Mouse (Mus musculus): ENCODE measurements around the gene Amotl2. TPM values are rescaled to one million over a fixed set of nuclear protein-coding genes. Genes with fewer than 3 reads are reported as not detected.

Amotl2 gene
- polyA plus RNA-seq, 1 experiment: 10.7 TPM

GRCm38 (mm10) chr9:102710520-102710919, 6.0 kb upstream of the Amotl2 start:
- H3K27ac ChIP-seq (ENCODE audit: insufficient read depth, low read length): no peak overlapping the region
- H3K27me3 ChIP-seq (ENCODE audit: control insufficient read depth, insufficient read depth, low read length): no peaks in the 10 kb centered on the region
- no peak for DNase-seq (ENCODE audit: low read depth in 1 of 2, low spot score in 2 of 2)
- 91% methylated on average over 5 of the region's 5 CpGs for WGBS
- no peak overlapping the region for H3K4me3 ChIP-seq (ENCODE audit: extremely low read depth, insufficient read depth, insufficient read length)
- no peaks in the 10 kb centered on the region for H3K36me3 ChIP-seq (ENCODE audit: control insufficient read depth, insufficient read depth, low read length)
- no peaks in the 10 kb centered on the region for H3K4me1 ChIP-seq (ENCODE audit: control insufficient read depth, insufficient read depth, insufficient read length)
- no peak for TF ChIP-seq CTCF (IDR thresholded peaks at IDR 0.05; ENCODE audit: extremely low read depth, insufficient read depth, insufficient read length, insufficient replicate concordance)

GRCm38 (mm10) chr9:102713797-102714196, 2.7 kb upstream of the Amotl2 start:
- H3K4me1 ChIP-seq (ENCODE audit: control insufficient read depth, insufficient read depth, insufficient read length): no peaks in the 10 kb centered on the region
- WGBS: 55% methylated on average over 2 of the region's 2 CpGs
- DNase-seq (ENCODE audit: low read depth in 1 of 2, low spot score in 2 of 2): no peak

DNA sequence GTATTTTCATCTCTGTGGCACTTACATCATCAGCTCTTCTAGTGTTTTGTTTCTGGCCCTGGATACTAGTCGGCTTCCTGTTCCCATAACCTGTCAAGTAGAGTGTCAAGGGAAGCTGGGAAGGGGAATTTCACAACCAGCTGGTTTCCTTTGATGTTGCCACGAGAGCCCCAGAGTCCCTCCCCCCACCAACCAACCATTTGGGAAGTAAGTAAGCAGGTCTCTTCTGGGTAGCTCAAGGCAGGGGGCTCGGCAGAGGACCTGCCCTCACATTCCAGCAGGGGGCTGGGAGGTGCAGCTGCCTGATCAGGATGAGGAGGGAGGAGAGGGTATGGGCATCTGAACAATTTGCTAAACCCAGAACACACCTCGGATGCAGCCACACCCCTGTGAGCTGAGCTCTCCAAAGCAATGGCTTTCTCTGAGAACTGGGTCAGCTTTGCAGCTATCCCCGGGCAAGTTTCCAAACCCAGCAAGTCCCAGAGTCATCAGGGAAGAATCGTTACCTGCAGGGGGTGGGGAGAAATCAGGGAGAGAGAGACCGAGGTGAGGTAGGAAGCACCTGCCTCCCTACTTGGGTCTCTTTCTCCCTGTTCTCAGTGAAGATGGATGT, 1.5 kb upstream of the Amotl2 start:
- Histone ChIP-seq H3K4me3 (ENCODE audit: extremely low read depth, insufficient read depth, insufficient read length) (no peak overlapping the region), H3K4me1 (ENCODE audit: control insufficient read depth, insufficient read depth, insufficient read length) (no peaks in the 10 kb centered on the region), H3K36me3 (ENCODE audit: control insufficient read depth, insufficient read depth, low read length) (no peaks in the 10 kb centered on the region), H3K27ac (ENCODE audit: insufficient read depth, low read length) (no peak overlapping the region), H3K27me3 (ENCODE audit: control insufficient read depth, insufficient read depth, low read length) (peaks cover 4% of the 10 kb centered on the region; the same call in 1 of the 2 replicates)
- 30% methylated on average over 7 of the region's 7 CpGs for WGBS
- DNase-seq (ENCODE audit: low read depth in 1 of 2, low spot score in 2 of 2): no peak
- TF ChIP-seq POLR2A (IDR thresholded peaks at IDR 0.05; ENCODE audit: low read depth, low read length) (no peak), CTCF (IDR thresholded peaks at IDR 0.05; ENCODE audit: extremely low read depth, insufficient read depth, insufficient read length, insufficient replicate concordance) (no peak)

More at GRCm38 (mm10) chr9:102713797-102714196, 2.7 kb upstream of the Amotl2 start:
- Histone ChIP-seq H3K27me3 (ENCODE audit: control insufficient read depth, insufficient read depth, low read length) (peaks cover 4% of the 10 kb centered on the region; the same call in 1 of the 2 replicates), H3K36me3 (ENCODE audit: control insufficient read depth, insufficient read depth, low read length) (no peaks in the 10 kb centered on the region), H3K4me3 (ENCODE audit: extremely low read depth, insufficient read depth, insufficient read length) (no peak overlapping the region), H3K27ac (ENCODE audit: insufficient read depth, low read length) (no peak overlapping the region)
- no peak for TF ChIP-seq POLR2A (IDR thresholded peaks at IDR 0.05; ENCODE audit: low read depth, low read length)
- TF ChIP-seq CTCF (IDR thresholded peaks at IDR 0.05; ENCODE audit: extremely low read depth, insufficient read depth, insufficient read length, insufficient replicate concordance): peak; percentile 27; the same call in 1 of the 2 replicates

- H3K4me1 ChIP-seq (ENCODE audit: control insufficient read depth, insufficient read depth, insufficient read length): no peaks in the 10 kb centered on the region
- no peak for DNase-seq (ENCODE audit: low read depth in 1 of 2, low spot score in 2 of 2)
- WGBS: 87% methylated on average over 2 of the region's 2 CpGs
- peaks cover 4% of the 10 kb centered on the region; the same call in 1 of the 2 replicates for H3K27me3 ChIP-seq (ENCODE audit: control insufficient read depth, insufficient read depth, low read length)
- H3K4me3 ChIP-seq (ENCODE audit: extremely low read depth, insufficient read depth, insufficient read length): no peak overlapping the region
- no peaks in the 10 kb centered on the region for H3K36me3 ChIP-seq (ENCODE audit: control insufficient read depth, insufficient read depth, low read length)
- no peak for TF ChIP-seq CTCF (IDR thresholded peaks at IDR 0.05; ENCODE audit: extremely low read depth, insufficient read depth, insufficient read length, insufficient replicate concordance)
- TF ChIP-seq POLR2A (IDR thresholded peaks at IDR 0.05; ENCODE audit: low read depth, low read length): no peak
- H3K27ac ChIP-seq (ENCODE audit: insufficient read depth, low read length): no peak overlapping the region
Observed at GRCm38 (mm10) chr9:102715506-102715900, 969 bp upstream of the Amotl2 start.

DNA sequence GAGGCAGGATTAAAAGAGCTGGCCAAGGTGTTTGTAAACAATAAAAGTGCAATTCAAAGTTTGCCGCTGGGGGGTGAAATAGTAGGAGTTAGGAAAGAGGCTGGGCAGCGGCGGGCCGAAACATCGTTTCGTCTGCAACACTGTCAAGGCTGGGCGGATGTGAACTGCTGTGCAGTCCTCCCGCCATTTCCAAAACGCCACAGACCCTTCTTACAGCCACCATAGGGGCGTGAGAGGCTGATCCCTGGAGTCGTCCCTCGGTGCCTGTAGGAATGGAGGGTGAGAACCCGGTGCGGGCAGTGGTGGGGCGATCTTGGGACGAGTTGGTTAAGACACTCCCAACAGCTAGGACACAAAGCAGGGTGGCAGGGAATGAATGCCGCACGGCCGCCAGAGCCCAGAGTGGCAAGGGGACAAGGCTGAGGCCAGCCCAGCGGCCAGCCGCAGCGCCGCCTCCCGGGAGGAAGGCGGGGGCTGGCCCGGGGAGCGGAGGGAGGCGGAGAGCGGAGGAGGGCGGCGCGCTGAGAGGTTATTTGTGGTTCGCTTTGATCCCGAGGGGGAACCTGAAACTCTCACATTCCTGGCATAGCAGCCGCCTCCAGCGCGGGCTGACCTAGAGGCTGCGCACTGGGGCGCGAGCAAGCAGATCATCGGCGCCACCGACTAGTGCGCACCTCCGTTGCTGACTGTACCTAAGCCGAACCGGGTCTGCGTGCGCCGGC, 853 bp downstream of the Amotl2 start:
- Histone ChIP-seq H3K4me1 (ENCODE audit: control insufficient read depth, insufficient read depth, insufficient read length) (no peaks in the 10 kb centered on the region), H3K4me3 (ENCODE audit: extremely low read depth, insufficient read depth, insufficient read length) (peak overlapping the region; percentile 50; the same call in 1 of the 2 replicates), H3K27ac (ENCODE audit: insufficient read depth, low read length) (peak overlapping the region; percentile 67), H3K36me3 (ENCODE audit: control insufficient read depth, insufficient read depth, low read length) (no peaks in the 10 kb centered on the region), H3K27me3 (ENCODE audit: control insufficient read depth, insufficient read depth, low read length) (peaks cover 4% of the 10 kb centered on the region; the same call in 1 of the 2 replicates)
- TF ChIP-seq POLR2A (IDR thresholded peaks at IDR 0.05; ENCODE audit: low read depth, low read length) (no peak), CTCF (IDR thresholded peaks at IDR 0.05; ENCODE audit: extremely low read depth, insufficient read depth, insufficient read length, insufficient replicate concordance) (no peak)
- DNase-seq (ENCODE audit: low read depth in 1 of 2, low spot score in 2 of 2): peak in 1 of 2 experiments; percentile 12
- 1% methylated on average over 47 of the region's 50 CpGs for WGBS

GRCm38 (mm10) chr9:102717886-102718643, 1.6 kb downstream of the Amotl2 start:
- H3K27me3 ChIP-seq (ENCODE audit: control insufficient read depth, insufficient read depth, low read length): peaks cover 4% of the 10 kb centered on the region; the same call in 1 of the 2 replicates
- 1% methylated on average over 52 of the region's 52 CpGs for WGBS
- peak overlapping the region; percentile 50 for H3K4me3 ChIP-seq (ENCODE audit: extremely low read depth, insufficient read depth, insufficient read length)
- DNase-seq (ENCODE audit: low read depth in 1 of 2, low spot score in 2 of 2): no peak
- no peaks in the 10 kb centered on the region for H3K4me1 ChIP-seq (ENCODE audit: control insufficient read depth, insufficient read depth, insufficient read length)
- H3K27ac ChIP-seq (ENCODE audit: insufficient read depth, low read length): peak overlapping the region; percentile 62
- TF ChIP-seq POLR2A (IDR thresholded peaks at IDR 0.05; ENCODE audit: low read depth, low read length) (no peak), CTCF (IDR thresholded peaks at IDR 0.05; ENCODE audit: extremely low read depth, insufficient read depth, insufficient read length, insufficient replicate concordance) (no peak)
- no peaks in the 10 kb centered on the region for H3K36me3 ChIP-seq (ENCODE audit: control insufficient read depth, insufficient read depth, low read length)

Measured in spleen, adult 2 months (tissue).